Mouse (Mus musculus) spleen, adult 12 weeks (tissue): ENCODE results near the gene Inpp4a.

Experiments
- DNase-seq: peaks from one replicate; pipeline ENCODE4 v3.0.0; 2022; ENCODE audit warnings: low spot score

The Inpp4a gene

DNA sequence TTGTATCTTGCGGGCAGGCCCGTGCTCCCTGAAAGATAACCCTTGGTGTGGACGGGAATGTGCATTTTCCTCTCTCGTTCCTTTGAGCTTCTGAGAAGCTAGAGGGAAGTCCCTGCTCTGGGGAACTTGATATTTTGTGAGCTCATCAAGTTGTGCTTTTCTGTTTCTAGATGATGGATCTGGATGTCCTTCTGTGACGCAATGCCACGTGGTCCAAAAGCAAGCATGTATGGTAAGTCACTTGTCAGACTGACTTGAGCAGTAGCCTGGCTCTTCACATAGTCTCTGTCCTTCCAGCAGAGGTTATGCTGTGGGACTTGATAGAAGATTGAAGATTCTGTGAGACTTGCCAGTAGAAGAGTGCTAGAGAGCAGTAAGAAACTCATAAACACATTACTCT is 57.5 kb downstream of the Inpp4a start:
- no peak for DNase-seq

GRCm38 (mm10) chr1:37358621-37359020 is 59.0 kb downstream of the Inpp4a start:
- no peak for DNase-seq

- no peak for DNase-seq
Observed at GRCm38 (mm10) chr1:37359395-37360092, 59.9 kb downstream of the Inpp4a start.

DNA sequence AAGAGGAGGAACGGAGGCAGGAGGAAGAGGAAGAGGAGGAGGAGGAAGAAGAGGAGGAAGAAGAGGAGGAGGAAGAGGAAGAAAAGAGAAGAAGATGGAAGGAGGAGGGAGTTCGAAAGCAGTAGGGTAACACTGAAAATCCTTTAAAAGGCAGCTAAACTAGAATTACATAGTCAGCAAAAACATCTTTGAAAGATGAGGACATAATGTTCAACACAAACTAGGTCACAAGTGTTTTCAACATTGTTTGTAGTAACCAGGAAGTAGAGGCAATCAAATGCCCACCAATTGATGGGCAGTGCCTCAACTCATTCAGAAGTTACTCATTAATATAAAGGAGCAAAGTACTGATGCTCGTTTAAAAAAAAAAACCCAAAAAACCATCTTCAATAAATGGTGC is 61.1 kb downstream of the Inpp4a start:
- no peak for DNase-seq

GRCm38 (mm10) chr1:37362721-37363120 is 63.1 kb downstream of the Inpp4a start:
- no peak for DNase-seq

DNA sequence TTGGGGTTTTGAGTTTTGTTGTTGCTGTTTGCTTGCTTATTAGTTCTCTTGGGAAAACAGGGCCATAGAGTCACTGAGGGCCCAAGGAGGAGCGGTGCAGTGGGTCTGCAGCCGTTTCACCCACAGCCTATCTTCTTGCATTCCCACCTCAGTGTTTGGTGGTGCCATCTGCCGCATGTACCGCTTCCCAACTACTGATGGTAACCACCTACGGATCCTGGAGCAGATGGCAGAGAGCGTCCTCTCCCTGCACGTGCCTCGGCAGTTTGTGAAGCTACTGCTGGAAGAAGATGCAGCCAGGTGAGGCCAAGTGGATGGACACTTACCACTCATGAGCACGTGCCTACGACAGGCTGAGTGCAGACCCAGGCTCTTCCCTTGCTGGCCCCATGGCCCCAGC is 68.5 kb downstream of the Inpp4a start:
- no peak for DNase-seq

GRCm38 (mm10) chr1:37368768-37369385 is 69.2 kb downstream of the Inpp4a start:
- DNase-seq = no peak

DNA sequence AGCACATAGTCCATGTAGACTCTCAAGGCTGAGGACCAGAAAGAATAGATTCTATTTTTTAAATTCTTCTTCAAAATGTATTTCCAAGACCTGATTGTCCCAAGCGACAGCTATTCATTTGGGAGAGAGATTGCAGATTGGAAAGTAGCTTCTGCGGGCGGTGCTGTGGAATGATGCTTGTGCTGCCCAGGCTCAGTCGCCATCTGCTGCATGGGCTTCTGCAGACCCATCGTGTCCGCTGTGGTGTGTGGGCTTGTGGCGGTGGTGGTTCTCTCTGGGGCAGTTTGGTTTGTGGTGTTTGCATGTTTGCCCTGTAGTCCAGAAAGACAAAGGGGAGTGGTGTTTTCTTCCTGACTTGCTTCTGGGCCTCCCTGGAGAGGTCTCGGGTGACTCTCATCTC is 76.5 kb downstream of the Inpp4a start:
- no peak for DNase-seq

DNA sequence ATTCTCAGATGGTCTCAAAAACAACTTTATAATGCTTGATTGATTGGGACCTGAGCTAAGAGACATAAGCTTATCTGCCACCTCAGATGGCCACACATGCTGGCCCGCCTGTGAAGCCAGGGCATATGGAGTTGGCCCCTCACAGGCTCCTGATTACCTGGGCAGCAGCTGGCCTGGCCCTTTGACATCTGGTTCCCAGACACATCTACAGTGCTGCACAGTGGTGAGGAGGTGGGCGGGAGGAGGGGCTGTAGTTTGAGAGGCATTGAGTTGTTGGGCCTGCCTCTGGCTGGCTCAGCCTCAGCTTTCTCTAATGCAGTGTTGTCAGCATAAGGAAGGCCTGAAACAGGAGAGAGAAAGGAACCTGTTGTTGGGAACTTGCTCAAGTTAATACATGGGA is 77.1 kb downstream of the Inpp4a start:
- DNase-seq = no peak

- DNase-seq = no peak
Observed at GRCm38 (mm10) chr1:37378095-37378494, 78.4 kb downstream of the Inpp4a start.

DNA sequence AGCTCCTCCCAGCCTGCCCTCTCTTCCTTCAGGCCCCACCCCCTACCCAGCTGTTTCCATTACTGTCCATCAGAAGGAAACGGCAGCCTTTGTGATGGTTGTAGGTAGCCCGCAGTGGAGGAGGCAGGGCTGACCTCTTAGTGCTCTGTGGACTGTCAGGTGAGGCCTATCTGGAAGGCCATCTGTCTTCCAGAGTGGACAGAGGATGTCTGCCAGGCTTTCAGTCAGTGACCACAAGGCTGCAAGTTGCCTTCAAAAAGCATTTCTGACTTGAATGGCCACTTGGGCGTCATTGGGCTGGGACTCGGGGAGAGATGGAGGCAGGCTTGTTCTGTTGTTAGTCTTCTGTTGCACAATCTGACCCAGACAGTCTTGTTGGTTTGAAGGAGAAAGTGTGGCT is 79.9 kb downstream of the Inpp4a start:
- DNase-seq = no peak

DNA sequence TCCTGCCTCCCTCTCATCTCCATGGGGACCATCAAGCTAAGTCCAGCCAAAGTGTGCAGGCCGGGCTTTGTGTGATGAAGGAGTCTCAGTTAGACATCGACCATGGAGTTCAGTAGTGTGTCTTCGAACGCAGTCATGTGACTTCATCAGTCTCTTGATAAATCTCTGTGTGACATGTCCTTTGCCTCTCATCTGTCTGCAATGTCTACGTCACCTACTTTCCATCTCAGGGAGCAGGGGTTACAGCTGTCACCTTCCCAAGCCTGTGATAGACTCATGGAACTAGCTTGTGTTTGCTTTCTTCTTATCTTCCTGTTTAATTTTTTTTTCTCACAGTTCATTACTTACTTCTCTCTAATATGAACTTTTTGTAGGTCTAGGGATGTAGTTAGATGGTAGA is 81.2 kb downstream of the Inpp4a start:
- DNase-seq = no peak

DNA sequence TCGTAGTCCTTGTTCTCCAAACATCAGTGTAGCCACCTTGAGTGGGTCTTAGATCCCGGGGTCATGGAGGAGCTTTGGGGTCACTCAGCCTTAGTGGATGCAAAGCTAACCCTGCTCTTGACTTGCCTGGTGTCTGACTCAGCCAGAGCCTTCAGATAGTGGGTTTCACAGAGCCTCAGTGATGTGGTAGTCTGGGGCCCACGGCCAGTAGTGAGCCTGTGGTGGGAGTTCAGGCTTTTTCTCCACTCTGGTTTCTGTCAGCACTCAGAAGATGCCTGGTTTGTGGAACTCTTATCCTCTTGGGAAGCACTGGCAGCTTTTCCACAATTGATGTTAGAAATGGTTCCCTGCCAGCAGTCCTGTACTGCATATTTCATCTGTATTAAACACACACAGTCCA is 84.6 kb downstream of the Inpp4a start:
- no peak for DNase-seq

DNA sequence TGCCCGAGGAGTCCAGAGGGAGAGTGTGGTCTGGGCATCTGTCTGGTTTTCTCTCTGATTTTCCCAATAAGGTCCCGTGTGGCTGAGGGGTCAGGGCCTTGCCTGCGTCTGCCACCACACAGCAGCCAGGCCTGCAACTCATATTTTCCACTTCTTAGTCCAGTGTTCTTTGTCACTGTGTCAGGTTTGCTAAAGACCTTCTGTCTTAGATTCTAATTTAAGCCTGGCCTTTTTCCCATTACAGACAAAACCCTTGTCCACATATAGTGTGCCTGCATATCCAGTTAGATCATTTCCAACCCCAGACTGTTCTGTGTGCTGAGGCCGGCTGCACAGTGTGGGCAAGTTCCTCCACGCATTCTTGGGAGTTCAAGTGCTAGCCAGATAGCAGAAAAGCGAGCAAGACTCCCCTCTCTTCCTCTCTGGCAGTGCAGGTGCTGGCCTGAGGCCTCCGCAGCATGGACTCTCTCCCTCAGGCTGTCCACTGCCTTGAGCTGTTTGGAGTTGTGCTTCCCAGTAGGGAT is 86.8 kb downstream of the Inpp4a start:
- DNase-seq = no peak

DNA sequence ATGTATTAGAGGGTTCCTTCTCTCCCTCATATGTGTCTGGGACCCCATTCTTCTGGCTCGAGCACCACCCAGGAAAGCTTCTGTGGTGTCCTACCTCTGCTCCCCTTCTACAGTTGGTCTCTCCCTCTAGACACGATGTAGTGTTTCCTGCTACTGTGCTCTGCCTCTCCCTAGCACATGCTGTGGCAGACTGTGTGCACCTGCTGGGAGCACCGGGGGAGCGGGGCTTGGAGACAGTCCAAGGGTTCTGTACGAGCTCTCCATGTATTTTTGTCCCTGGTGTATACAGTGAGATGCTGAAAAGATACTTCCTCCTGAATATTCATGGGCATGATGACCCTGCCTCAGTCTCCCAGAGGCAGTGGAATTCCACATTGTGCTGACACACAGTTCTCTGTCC is 93.5 kb downstream of the Inpp4a start:
- no peak for DNase-seq

DNA sequence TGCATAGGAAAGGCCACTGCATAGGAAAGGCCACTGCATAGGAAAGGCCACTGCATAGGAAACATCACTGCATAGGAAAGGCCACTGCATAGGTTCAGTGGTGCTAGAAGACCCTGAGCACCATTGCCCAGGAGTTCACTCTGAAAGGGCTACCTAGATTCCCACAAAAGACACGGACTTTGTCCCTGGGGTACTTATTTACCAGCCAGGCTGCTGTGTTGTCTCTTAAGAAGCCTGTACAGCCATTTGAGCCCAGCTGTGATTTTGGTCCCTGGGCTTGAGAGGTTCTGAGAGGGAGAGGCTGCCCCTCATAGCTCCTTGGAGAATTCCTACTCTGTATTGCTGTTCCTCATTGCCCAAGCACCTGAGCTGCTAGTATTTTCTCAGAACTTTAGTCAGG is 96.8 kb downstream of the Inpp4a start:
- no peak for DNase-seq

- DNase-seq = no peak
Observed at GRCm38 (mm10) chr1:37398961-37399360, 99.3 kb downstream of the Inpp4a start.

DNA sequence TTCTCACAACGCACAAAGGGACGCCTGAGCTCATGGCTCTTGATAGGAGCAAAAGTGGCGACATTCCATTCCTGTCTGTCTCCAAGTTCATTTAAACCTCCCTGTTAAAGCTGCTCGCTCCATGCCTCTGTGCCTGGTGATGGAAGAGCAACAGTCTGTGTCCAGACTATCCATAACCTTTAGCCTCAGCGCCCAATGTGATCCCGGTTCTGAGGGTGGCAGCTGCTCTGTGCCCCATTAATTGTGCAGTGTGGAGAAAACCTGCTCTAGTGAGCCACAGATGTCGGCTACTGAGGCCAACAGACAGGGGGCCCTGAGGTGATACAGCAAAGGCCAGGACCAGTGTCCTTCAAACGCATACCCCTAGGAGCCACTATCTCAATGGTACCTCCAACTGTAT is 100.1 kb downstream of the Inpp4a start:
- no peak for DNase-seq

DNA sequence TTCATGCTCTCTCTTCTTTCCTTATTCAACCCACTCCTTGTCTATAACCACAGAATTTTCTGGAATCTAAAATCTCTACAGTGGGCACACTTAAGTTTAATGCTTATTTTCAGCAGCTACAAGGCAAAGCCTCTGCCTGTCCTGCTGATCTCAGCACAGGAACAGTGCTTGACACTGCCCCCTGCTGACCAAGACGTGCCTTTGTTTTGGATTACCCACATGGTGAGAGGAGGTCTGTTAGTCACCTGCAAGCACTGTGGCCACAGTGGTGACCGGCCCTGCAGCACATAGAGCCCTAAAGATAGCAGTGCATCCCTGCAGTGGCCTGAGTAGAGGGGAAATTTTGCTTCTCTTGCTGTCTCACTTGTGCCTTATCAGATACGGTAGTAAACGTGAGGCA is 102.0 kb downstream of the Inpp4a start:
- peak; percentile 14 for DNase-seq

- DNase-seq = no peak
Observed at GRCm38 (mm10) chr1:37405137-37405536, 105.5 kb downstream of the Inpp4a start.

- no peak for DNase-seq
Observed at GRCm38 (mm10) chr1:37407228-37407627, 107.6 kb downstream of the Inpp4a start.

- DNase-seq = no peak
Observed at GRCm38 (mm10) chr1:37408059-37408458, 108.4 kb downstream of the Inpp4a start.

DNA sequence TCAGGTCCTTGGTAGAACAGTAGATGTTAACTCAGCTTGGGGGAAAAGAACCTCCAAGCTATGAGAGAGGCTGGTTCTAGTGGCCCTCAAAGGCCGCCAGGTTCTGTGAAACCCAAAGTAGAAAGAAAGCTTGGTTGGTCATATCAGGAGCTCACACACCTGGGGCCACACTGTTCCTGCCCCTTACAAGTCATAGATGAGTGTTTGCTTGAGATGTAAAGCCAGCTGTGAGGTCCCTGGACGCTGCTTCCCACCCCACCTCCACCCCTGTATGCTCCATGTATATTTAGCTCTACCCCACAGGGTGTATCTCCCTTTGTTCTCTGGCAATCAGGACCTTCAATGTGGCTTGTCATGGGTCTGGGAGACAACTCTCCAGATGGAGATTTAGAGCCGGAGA is 109.0 kb downstream of the Inpp4a start:
- DNase-seq = no peak

- no peak for DNase-seq
Observed at GRCm38 (mm10) chr1:37409647-37410046, 110.0 kb downstream of the Inpp4a start.
